Mouse (Mus musculus) activated CD4-positive, CD25-positive, alpha-beta regulatory T cell, adult 4 months (primary cell): ENCODE results near the gene Cdc27. TPM values are rescaled to one million over a fixed set of nuclear protein-coding genes. Genes with fewer than 3 reads are reported as not detected.

ENCODE experiments used
- ATAC-seq: one replicate; pipeline ENCODE4 v1.8.0; 2017
- polyA plus RNA-seq, 2 experiments: library from polyadenylated mRNA; unstranded; fragments of 100-300 nt; shearing (Covaris generic); gene quantifications; one replicate each; pipeline ENCODE4 v1.2.1; 2017

Cdc27 gene
- polyA plus RNA-seq, 2 experiments from 2014 or later = 18.3 to 21.7 TPM

- peak; percentile 100 for ATAC-seq
These were observed 81.0 kb downstream of the Cdc27 start for GRCm38 (mm10) chr11:104469371-104469835.

- ATAC-seq = no peak
These were observed 81.6 kb downstream of the Cdc27 start, which contains the start of gene Kansl1 for GRCm38 (mm10) chr11:104468751-104469268. TSS of gene Kansl1 (minus strand) at chr11:104468861.

GRCm38 (mm10) chr11:104467698-104468097, 82.7 kb downstream of the Cdc27 start:
- no peak for ATAC-seq

DNA sequence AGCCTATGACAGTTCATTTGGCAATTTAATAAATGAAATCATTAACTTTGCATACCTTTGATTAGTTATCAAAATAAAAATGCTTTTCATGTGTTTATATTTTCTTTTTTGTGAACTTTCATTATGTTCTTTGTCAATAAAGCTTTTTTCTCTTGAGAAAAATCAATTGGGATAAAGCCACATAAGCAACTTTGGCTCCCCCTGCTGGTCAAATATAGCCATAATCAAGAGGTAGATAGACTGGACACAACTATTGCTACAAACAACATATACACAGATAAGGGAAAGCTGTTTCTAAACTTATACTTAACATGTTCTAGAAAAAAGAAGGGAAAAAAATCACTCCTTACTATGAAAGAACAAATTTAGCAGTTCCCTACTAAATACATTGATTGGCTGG, 88.9 kb downstream of the Cdc27 start:
- ATAC-seq = no peak

DNA sequence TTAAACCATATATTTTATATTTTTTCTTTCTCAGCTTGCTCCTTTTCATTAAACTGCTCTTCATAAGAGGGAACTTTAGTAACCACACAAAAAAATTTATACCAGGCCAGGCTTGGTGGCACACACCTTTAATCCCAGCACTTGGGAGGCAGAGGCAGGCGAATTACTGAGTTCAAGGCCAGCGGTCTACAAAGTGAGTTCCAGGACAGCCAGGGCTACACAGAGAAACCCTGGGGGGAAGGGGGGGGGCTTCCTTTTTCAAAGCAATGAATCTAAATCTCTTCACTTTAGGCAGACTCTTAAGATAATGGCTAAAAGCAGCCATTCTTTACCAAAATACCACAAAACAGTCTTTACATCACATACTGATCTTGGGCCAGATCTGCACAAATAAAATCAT, 90.7 kb downstream of the Cdc27 start:
- ATAC-seq = no peak

GRCm38 (mm10) chr11:104458507-104458906, 91.9 kb downstream of the Cdc27 start:
- ATAC-seq = no peak

Other genes with a start within 250 kb of the Cdc27 start
- 10 to 100 TPM; 35.2 to 43.0 TPM for gene Kansl1, start 81.8 kb downstream of the Cdc27 start, polyA plus RNA-seq
- gene Myl4, start within 50 bp of the Cdc27 start, polyA plus RNA-seq = 10 to 100 TPM in 1 of 2 experiments, 1 to 10 TPM in 1; 8.4 to 12.0 TPM
- 10 to 100 TPM; 12.8 to 14.3 TPM for gene Itgb3, start 57.4 kb upstream of the Cdc27 start, polyA plus RNA-seq
- gene Gm11639, start 135.1 kb upstream of the Cdc27 start, polyA plus RNA-seq = under 1 TPM in 1 of 2 experiments, not detected in 1; 0.06 TPM